Mouse (Mus musculus) CD8-positive naive resting alpha-beta T cell, adult 2 months (primary cell): ENCODE results near the gene Marcksl1.
"Not testable (repeated sequence)": the region's sequence is repeated elsewhere in the genome, so short reads cannot be mapped to it uniquely, and the experiment has no call there.

ENCODE experiments used
- DNase-seq, 2 experiments: peaks; one replicate each; pipeline ENCODE4 v3.0.0; 2022; ENCODE audit warnings: low read depth in 2 of 2, low spot score in 2 of 2

Gene Marcksl1

GRCm38 (mm10) chr4:129509650-129510049 lies 3.7 kb upstream of the Marcksl1 start:
- DNase-seq: no peak

GRCm38 (mm10) chr4:129510723-129511412 lies 2.5 kb upstream of the Marcksl1 start:
- no peak for DNase-seq

- no peak for DNase-seq
Measured at GRCm38 (mm10) chr4:129511413-129512096, 1.8 kb upstream of the Marcksl1 start.

GRCm38 (mm10) chr4:129513891-129514290 lies 510 bp downstream of the Marcksl1 start:
- no peak for DNase-seq

GRCm38 (mm10) chr4:129514300-129514898 lies 1.0 kb downstream of the Marcksl1 start:
- DNase-seq: peak; percentile 45 to 55

GRCm38 (mm10) chr4:129516925-129517324 lies 3.5 kb downstream of the Marcksl1 start:
- DNase-seq: no peak

- no peak for DNase-seq
Measured at GRCm38 (mm10) chr4:129518519-129518918, 5.1 kb downstream of the Marcksl1 start.

GRCm38 (mm10) chr4:129525338-129525737 lies 12.0 kb downstream of the Marcksl1 start:
- DNase-seq: no peak

- no peak for DNase-seq
Measured at GRCm38 (mm10) chr4:129525889-129526288, 12.5 kb downstream of the Marcksl1 start.

- DNase-seq: not testable (repeated sequence)
Measured at GRCm38 (mm10) chr4:129528901-129529300, 15.5 kb downstream of the Marcksl1 start.

- peak; percentile 28 to 56 for DNase-seq
Measured at GRCm38 (mm10) chr4:129540012-129540411, 26.6 kb downstream of the Marcksl1 start.

- peak in 1 of 2 experiments; percentile 21 for DNase-seq
Measured at GRCm38 (mm10) chr4:129541868-129542591, 28.6 kb downstream of the Marcksl1 start.

- DNase-seq: peak; percentile 88 to 89
Measured at GRCm38 (mm10) chr4:129542592-129543141, 29.3 kb downstream of the Marcksl1 start, which contains the start of gene Hdac1. Gene Hdac1, minus strand, starts transcription at chr4:129542713.

- DNase-seq: no peak
Measured at GRCm38 (mm10) chr4:129544106-129544505, 30.7 kb downstream of the Marcksl1 start.

- not testable (repeated sequence) for DNase-seq
Measured at GRCm38 (mm10) chr4:129547631-129548030, 34.2 kb downstream of the Marcksl1 start.

- peak; percentile 60 to 73 for DNase-seq
Measured at GRCm38 (mm10) chr4:129549306-129549705, 35.9 kb downstream of the Marcksl1 start.

- DNase-seq: no peak
Measured at GRCm38 (mm10) chr4:129550295-129550694, 36.9 kb downstream of the Marcksl1 start.

GRCm38 (mm10) chr4:129554512-129554911 lies 41.1 kb downstream of the Marcksl1 start:
- not testable (repeated sequence) for DNase-seq

- DNase-seq: no peak
Measured at GRCm38 (mm10) chr4:129555421-129555861, 42.1 kb downstream of the Marcksl1 start.

GRCm38 (mm10) chr4:129555862-129556531 lies 42.6 kb downstream of the Marcksl1 start:
- no peak for DNase-seq
